Mouse (Mus musculus) embryonic fibroblast, embryonic 13.5 days (primary cell): Measurements from ENCODE around the gene Prnd.

ENCODE experiments used
- CTCF ChIP-seq: IDR thresholded peaks from 2 replicates; pipeline ENCODE4 v1.5.1; 2011; ENCODE audit warnings: mild to moderate bottlenecking, control low read depth, low read length, moderate library complexity, borderline replicate concordance; ENCODE audit not compliant: insufficient read depth
- POLR2A ChIP-seq: IDR thresholded peaks from 2 replicates; pipeline ENCODE4 v1.6.1; 2011; ENCODE audit warnings: low read depth, mild to moderate bottlenecking, control low read depth, low read length, moderate library complexity

DNA sequence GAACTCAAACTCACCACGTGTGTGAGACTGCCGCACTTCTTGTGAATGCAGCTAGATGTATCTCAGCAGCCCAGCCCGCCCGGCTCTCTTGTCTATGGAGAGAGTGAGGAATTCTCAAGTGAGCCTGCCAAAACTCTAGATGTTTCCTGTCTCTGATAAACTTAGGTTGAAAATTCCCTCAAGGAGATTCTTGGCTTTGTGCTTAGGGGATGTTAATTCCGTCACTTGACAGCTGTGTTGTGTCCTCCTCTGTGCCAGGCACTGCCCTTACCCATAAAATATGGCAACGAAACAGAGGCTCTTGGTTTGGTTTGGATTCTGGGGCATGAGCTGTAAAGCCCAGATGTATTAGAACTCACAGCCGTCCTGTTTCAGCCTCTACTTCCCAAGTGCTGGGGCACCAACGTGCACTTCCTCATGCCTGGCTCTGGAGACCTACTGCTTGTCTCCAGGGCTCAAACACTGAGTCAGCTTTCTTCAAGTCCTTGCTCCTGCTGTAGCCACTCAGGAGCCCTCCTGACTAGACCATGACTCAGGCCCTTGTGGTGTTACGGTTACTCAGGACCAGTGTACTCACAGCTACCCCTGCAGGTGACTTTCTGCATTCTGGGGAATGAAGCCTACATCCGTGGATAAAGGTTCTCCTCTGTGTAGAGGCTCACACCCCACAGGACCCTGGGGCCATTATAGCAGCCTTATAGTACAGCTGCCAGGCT lies 15.1 kb upstream of the Prnd start:
- TF ChIP-seq POLR2A = no peak
- TF ChIP-seq CTCF = peak; percentile 36; the same call in 1 of the 2 replicates
